Mouse (Mus musculus) CH12.LX (cell line): ENCODE measurements around the gene Samd1. TPM values are rescaled to one million over a fixed set of nuclear protein-coding genes. Genes with fewer than 3 reads are reported as not detected.
A peak's percentile ranks its signal among the peaks of the same experiment; 100 is the strongest.

ENCODE experiments used
- DNase-seq: peaks from one replicate; pipeline ENCODE4 v3.0.0-alpha.2; 2013; ENCODE audit errors: extremely low read depth
- H3K27ac ChIP-seq: 2 replicates; pipeline ENCODE4 v1.5.1; 2012; ENCODE audit warnings: low read depth, mild to moderate bottlenecking, control low read depth, moderate library complexity; ENCODE audit not compliant: insufficient read depth
- H3K27me3 ChIP-seq: replicated peaks from 2 replicates; pipeline ENCODE3; 2012; ENCODE audit warnings: inconsistent platforms
- H3K36me3 ChIP-seq, 2 experiments: replicated peaks in 1 of 2; 2 replicates each; pipeline versions ENCODE3 to v1.6.1; 2012; ENCODE audit warnings: inconsistent platforms in 1 of 2, low read length in 1 of 2, mild to moderate bottlenecking in 1 of 2, mixed read lengths in 1 of 2, moderate library complexity in 1 of 2; ENCODE audit not compliant: control insufficient read depth in 1 of 2, insufficient read depth in 1 of 2
- H3K4me1 ChIP-seq, 2 experiments: 2 replicates each; pipeline ENCODE4 v1.6.1; 2012; ENCODE audit warnings: inconsistent platforms in 1 of 2, moderate library complexity in 1 of 2; ENCODE audit not compliant: insufficient read depth in 2 of 2, control insufficient read depth in 1 of 2
- H3K4me2 ChIP-seq: 2 replicates; pipeline ENCODE4 v1.6.1; 2012; ENCODE audit warnings: low read depth, mild to moderate bottlenecking, control low read depth; ENCODE audit not compliant: poor library complexity, insufficient read depth, severe bottlenecking
- H3K4me3 ChIP-seq, 3 experiments: fragments of 150-350 bp in 1 of 3; sonication (generic) in 1 of 3; replicated peaks in 1 of 3; 2 replicates each; pipeline versions ENCODE3 to v1.5.1; 2011 to 2012; ENCODE audit warnings: low read depth in 2 of 3, low read length in 2 of 3, mild to moderate bottlenecking in 2 of 3, moderate library complexity in 2 of 3, control low read depth in 1 of 3, improper control_type of control experiment in 1 of 3, inconsistent platforms in 1 of 3, mixed read lengths in 1 of 3; ENCODE audit not compliant: poor library complexity in 1 of 3
- H3K79me2 ChIP-seq: replicated peaks from 2 replicates; pipeline ENCODE4 v1.6.1; 2012; ENCODE audit warnings: mild to moderate bottlenecking, moderate library complexity; ENCODE audit not compliant: control insufficient read depth, poor library complexity, insufficient read depth, severe bottlenecking; ENCODE audit errors: extremely low read depth
- H3K9ac ChIP-seq: 2 replicates; pipeline ENCODE4 v1.6.1; 2012; ENCODE audit warnings: low read depth, mild to moderate bottlenecking, control low read depth, moderate library complexity; ENCODE audit not compliant: insufficient read depth
- H3K9me3 ChIP-seq: replicated peaks from 2 replicates; pipeline ENCODE3; 2012; ENCODE audit warnings: low read length, inconsistent platforms, mixed read lengths
- BHLHE40 ChIP-seq: IDR thresholded peaks from 2 replicates; pipeline ENCODE4 v1.6.1; 2011; ENCODE audit warnings: mild to moderate bottlenecking, low read depth, low read length, improper control_type of control experiment
- CHD1 ChIP-seq: IDR thresholded peaks from 2 replicates; pipeline ENCODE4 v1.6.1; 2012; ENCODE audit warnings: low read depth, low read length, improper control_type of control experiment, inconsistent platforms
- CHD2 ChIP-seq: IDR thresholded peaks from 2 replicates; pipeline ENCODE4 v1.6.1; 2011; ENCODE audit warnings: low read length, improper control_type of control experiment
- CTCF ChIP-seq, 2 experiments: IDR thresholded peaks in 1 of 2; conservative IDR thresholded peaks in 1 of 2; 2 replicates each; pipeline ENCODE4 v1.5.1; 2011 to 2012; ENCODE audit warnings: low read depth in 2 of 2, low read length in 2 of 2, improper control_type of control experiment in 1 of 2, inconsistent platforms in 1 of 2, mild to moderate bottlenecking in 1 of 2, moderate library complexity in 1 of 2
- E2F4 ChIP-seq: IDR thresholded peaks from 2 replicates; pipeline ENCODE4 v1.6.1; 2011; ENCODE audit warnings: low read depth, low read length, improper control_type of control experiment; ENCODE audit not compliant: insufficient replicate concordance
- EP300 ChIP-seq: IDR thresholded peaks from 2 replicates; pipeline ENCODE4 v1.6.1; 2011; ENCODE audit warnings: low read length, improper control_type of control experiment
- JUN ChIP-seq: IDR thresholded peaks from 2 replicates; pipeline ENCODE4 v1.6.1; 2011; ENCODE audit warnings: low read depth, mild to moderate bottlenecking, low read length, improper control_type of control experiment, moderate library complexity; ENCODE audit not compliant: insufficient read depth
- KAT2A ChIP-seq: IDR thresholded peaks from 2 replicates; pipeline ENCODE4 v1.6.1; 2012; ENCODE audit warnings: low read length, improper control_type of control experiment, inconsistent platforms; ENCODE audit not compliant: insufficient replicate concordance
- MAX ChIP-seq: IDR thresholded peaks from 2 replicates; pipeline ENCODE4 v1.6.1; 2011; ENCODE audit warnings: low read length, improper control_type of control experiment
- MAZ ChIP-seq: IDR thresholded peaks from 2 replicates; pipeline ENCODE4 v1.6.1; 2012; ENCODE audit warnings: low read depth, mild to moderate bottlenecking, inconsistent platforms, low read length, improper control_type of control experiment, moderate library complexity
- MXI1 ChIP-seq: IDR thresholded peaks from 2 replicates; pipeline ENCODE4 v1.6.1; 2011; ENCODE audit warnings: mild to moderate bottlenecking, low read depth, low read length, improper control_type of control experiment
- NRF1 ChIP-seq: IDR thresholded peaks from 2 replicates; pipeline ENCODE4 v1.6.1; 2014; ENCODE audit warnings: low read depth, mild to moderate bottlenecking, inconsistent platforms, low read length, improper control_type of control experiment, moderate library complexity
- POLR2A ChIP-seq: IDR thresholded peaks from 2 replicates; pipeline ENCODE4 v1.6.1; 2011; ENCODE audit warnings: low read depth, mild to moderate bottlenecking, improper control_type of control experiment, low read length
- RAD21 ChIP-seq: IDR thresholded peaks from 2 replicates; pipeline ENCODE4 v1.6.1; 2011; ENCODE audit warnings: low read depth, mild to moderate bottlenecking, low read length, improper control_type of control experiment, moderate library complexity
- SMC3 ChIP-seq: IDR thresholded peaks from 2 replicates; pipeline ENCODE4 v1.6.1; 2011; ENCODE audit warnings: low read depth, low read length, improper control_type of control experiment
- TBP ChIP-seq: conservative IDR thresholded peaks from 2 replicates; pipeline ENCODE4 v1.6.1; 2011; ENCODE audit warnings: low read depth, low read length, improper control_type of control experiment
- TCF12 ChIP-seq: IDR thresholded peaks from 2 replicates; pipeline ENCODE4 v1.6.1; 2014; ENCODE audit warnings: low read depth, mild to moderate bottlenecking, inconsistent platforms, low read length, improper control_type of control experiment
- USF2 ChIP-seq: conservative IDR thresholded peaks from 2 replicates; pipeline ENCODE4 v1.6.1; 2011; ENCODE audit warnings: low read depth, low read length, improper control_type of control experiment
- ZC3H11A ChIP-seq: IDR thresholded peaks from 2 replicates; pipeline ENCODE4 v1.6.1; 2012; ENCODE audit warnings: low read depth, mild to moderate bottlenecking, inconsistent platforms, low read length, improper control_type of control experiment
- ZNF384 ChIP-seq: IDR thresholded peaks from 2 replicates; pipeline ENCODE4 v1.6.1; 2012; ENCODE audit warnings: low read depth, low read length, improper control_type of control experiment, inconsistent platforms
- dilution Hi-C: fragments of 300-500 bp; cut with MboI; formaldehyde crosslinking; loops from 2 replicates; pipeline ENCODE4 v1.14.3; 2020; ENCODE audit warnings: low sequenced_read_pairs; ENCODE audit not compliant: extremely low pct_unique_long_range_greater_than_20kb, extremely low pct_ligation_motif_present
- in situ Hi-C: fragments of 300-500 bp; cut with MboI; formaldehyde crosslinking; loops from 3 replicates; pipeline ENCODE4 v1.14.3; 2019; ENCODE audit warnings: low sequenced_read_pairs, low pct_ligation_motif_present, low pct_unique_long_range_greater_than_20kb, mixed read lengths
- polyA plus RNA-seq: library from polyadenylated mRNA; unstranded; fragments of >175 nt; gene quantifications from 2 replicates; pipeline ENCODE4 v1.2.1, GENCODE M21; 2012; ENCODE audit warnings: low read depth; ENCODE audit not compliant: insufficient read length
- total RNA-seq, 2 experiments: library from RNA; depleted of rRNA; stranded (reverse); fragments of 300-350 nt in 1 of 2; fragments of >200 nt in 1 of 2; gene quantifications; 2 replicates each; pipeline ENCODE4 v1.2.3; 2012 to 2014

Samd1 gene
- total and polyA plus RNA-seq, 3 experiments: 42.1 to 54.5 (median 42.3) TPM

- H3K4me1 ChIP-seq: peaks cover 2 to 4% of the 10 kb centered on the region in 2 experiments; a peak in 3 of 4 replicates
- peak; percentile 19 for DNase-seq
- no peak overlapping the region for H3K4me2 ChIP-seq
- H3K36me3 ChIP-seq: peaks cover 0 to 38% of the 10 kb centered on the region in 2 experiments
- TF ChIP-seq EP300 (no peak), KAT2A (no peak), SMC3 (no peak), CHD1 (no peak), ZC3H11A (no peak)
- in situ Hi-C loops (loop anchor here (25.0 kb wide), 1 partner anchor 308 kb away; no protein-coding TSS in a partner anchor), dilution Hi-C loops (no loop called here)
- H3K4me3 ChIP-seq: no peak overlapping the region
- H3K9ac ChIP-seq: no peak overlapping the region
- H3K27ac ChIP-seq: no peak overlapping the region
- H3K79me2 ChIP-seq: no peaks in the 10 kb centered on the region
- H3K27me3 ChIP-seq: peaks cover 1% of the 10 kb centered on the region
- H3K9me3 ChIP-seq: no peaks in the 10 kb centered on the region
These were observed 31.8 kb downstream of the Samd1 start for GRCm38 (mm10) chr8:84029272-84029671.

- DNase-seq: no peak
- peaks cover 0 to 49% of the 10 kb centered on the region in 2 experiments for H3K36me3 ChIP-seq
- H3K9ac ChIP-seq: no peak overlapping the region
- in situ Hi-C loops (loop anchor here (25.0 kb wide), 1 partner anchor 305 kb away; no protein-coding TSS in a partner anchor), dilution Hi-C loops (no loop called here)
- peaks cover under 1 to 2% of the 10 kb centered on the region in 2 experiments; a peak in 3 of 4 replicates for H3K4me1 ChIP-seq
- TF ChIP-seq CHD2 (no peak), BHLHE40 (no peak), TCF12 (no peak), EP300 (no peak), CTCF (conservative IDR thresholded peaks at IDR 0.05 in 1 of 2, IDR thresholded peaks at IDR 0.05 in 1 of 2; ENCODE audit: low read depth in 2 of 2, low read length in 2 of 2) (no peak), SMC3 (no peak), NRF1 (no peak), MAZ (no peak), ZC3H11A (no peak), RAD21 (no peak), TBP (no peak), MXI1 (no peak), E2F4 (no peak), USF2 (no peak), MAX (no peak), POLR2A (no peak), ZNF384 (no peak), JUN (no peak)
- no peaks in the 10 kb centered on the region for H3K9me3 ChIP-seq
- H3K27ac ChIP-seq: no peak overlapping the region
- H3K27me3 ChIP-seq: no peaks in the 10 kb centered on the region
- no peak overlapping the region for H3K4me3 ChIP-seq
- H3K4me2 ChIP-seq: no peak overlapping the region
- no peaks in the 10 kb centered on the region for H3K79me2 ChIP-seq
These were observed 35.3 kb downstream of the Samd1 start for GRCm38 (mm10) chr8:84032777-84033176.
